Mouse (Mus musculus): ENCODE data around the gene Gale.

DNA sequence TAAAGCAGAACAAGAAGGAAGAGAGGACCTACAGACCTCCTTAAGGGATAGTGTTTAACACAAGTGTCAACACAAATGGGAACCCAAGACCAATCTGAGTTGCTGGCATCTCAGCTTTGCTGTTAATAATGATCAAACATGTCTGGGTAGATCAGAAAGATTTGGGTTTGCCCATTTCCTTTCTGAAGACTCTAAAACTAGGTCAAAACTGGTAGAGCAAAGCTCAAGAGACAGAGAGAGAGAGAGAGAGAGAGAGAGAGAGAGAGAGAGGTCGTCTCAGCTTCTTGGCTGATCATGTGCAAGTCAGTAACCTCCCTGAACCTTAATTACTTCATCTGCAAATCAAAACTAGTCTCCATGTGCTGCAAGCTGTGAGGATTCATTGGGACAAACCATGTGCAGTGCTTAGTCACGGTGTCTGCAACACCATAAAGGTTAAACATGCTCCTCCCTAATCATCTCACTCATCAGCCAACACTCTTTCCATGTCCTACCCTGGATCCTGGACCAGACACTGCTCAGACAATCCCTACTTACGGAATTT lies 52.6 kb downstream of the Gale start:
- TF ChIP-seq POLR2A (IDR thresholded peaks at IDR 0.05; ENCODE audit: borderline replicate concordance, low read depth, low read length) (no peak), CTCF (IDR thresholded peaks at IDR 0.05; ENCODE audit: low read depth, low read length) (no peak)

Data from bone marrow macrophage, adult 2 months (primary cell).